Mouse (Mus musculus) retina, adult 2 months (tissue): ENCODE measurements around the gene Fam234a.
"Not testable (repeated sequence)": the region's sequence is repeated elsewhere in the genome, so short reads cannot be mapped to it uniquely, and the experiment has no call there.

ENCODE experiments used
- DNase-seq: peaks from one replicate; pipeline ENCODE4 v3.0.0-alpha.2; 2012; ENCODE audit warnings: low read depth, low spot score

Fam234a gene

GRCm38 (mm10) chr17:26234386-26234785, 9.7 kb downstream of the Fam234a start:
- no peak for DNase-seq

- no peak for DNase-seq
Observed at GRCm38 (mm10) chr17:26232863-26233262, 11.2 kb downstream of the Fam234a start.

- no peak for DNase-seq
Observed at GRCm38 (mm10) chr17:26231156-26231555, 12.9 kb downstream of the Fam234a start.

GRCm38 (mm10) chr17:26229776-26230175, 14.3 kb downstream of the Fam234a start:
- DNase-seq, result no peak

- DNase-seq, result no peak
Observed at GRCm38 (mm10) chr17:26225150-26225549, 18.9 kb downstream of the Fam234a start.

- DNase-seq, result no peak
Observed at GRCm38 (mm10) chr17:26221508-26221907, 22.5 kb downstream of the Fam234a start.

GRCm38 (mm10) chr17:26212681-26213080, 31.4 kb downstream of the Fam234a start:
- DNase-seq, result no peak

- no peak for DNase-seq
Observed at GRCm38 (mm10) chr17:26212241-26212640, 31.8 kb downstream of the Fam234a start.

GRCm38 (mm10) chr17:26207686-26208085, 36.4 kb downstream of the Fam234a start, which contains the start of gene Arhgdig:
Arhgdig (minus strand) TSS chr17:26207786.
- no peak for DNase-seq

- DNase-seq, result no peak
Observed at GRCm38 (mm10) chr17:26206392-26206791, 37.6 kb downstream of the Fam234a start.

- DNase-seq, result no peak
Observed at GRCm38 (mm10) chr17:26204766-26205165, 39.3 kb downstream of the Fam234a start.

GRCm38 (mm10) chr17:26203321-26203811, 40.7 kb downstream of the Fam234a start:
- DNase-seq, result no peak

- no peak for DNase-seq
Observed at GRCm38 (mm10) chr17:26202737-26203136, 41.3 kb downstream of the Fam234a start, which contains the start of gene Rgs11. Rgs11 (plus strand) TSS chr17:26202951.

- DNase-seq, result no peak
Observed at GRCm38 (mm10) chr17:26201998-26202397, 42.0 kb downstream of the Fam234a start.

GRCm38 (mm10) chr17:26200831-26201705, 43.0 kb downstream of the Fam234a start:
- no peak for DNase-seq

- DNase-seq, result no peak
Observed at GRCm38 (mm10) chr17:26198892-26199291, 45.1 kb downstream of the Fam234a start, which contains the start of gene Pdia2. Pdia2 (minus strand) TSS chr17:26199087.

- DNase-seq, result no peak
Observed at GRCm38 (mm10) chr17:26192481-26193190, 51.4 kb downstream of the Fam234a start.

- not testable (repeated sequence) for DNase-seq
Observed at GRCm38 (mm10) chr17:26191486-26191885, 52.6 kb downstream of the Fam234a start.

- no peak for DNase-seq
Observed at GRCm38 (mm10) chr17:26188091-26188805, 55.8 kb downstream of the Fam234a start.

- no peak for DNase-seq
Observed at GRCm38 (mm10) chr17:26187592-26187991, 56.5 kb downstream of the Fam234a start.

GRCm38 (mm10) chr17:26181179-26181578, 62.9 kb downstream of the Fam234a start:
- DNase-seq, result no peak

- no peak for DNase-seq
Observed at GRCm38 (mm10) chr17:26178611-26179010, 65.4 kb downstream of the Fam234a start.
